Mouse (Mus musculus): ENCODE measurements around the gene Apobec4.

The Apobec4 gene

GRCm38 (mm10) chr1:152804907-152805306 lies 54.6 kb downstream of the Apobec4 start:
- no peak overlapping the region for H3K4me3 ChIP-seq (replicated peaks; ENCODE audit: low read length)
- H3K4me1 ChIP-seq (replicated peaks; ENCODE audit: low read depth, low read length): peaks cover 63% of the 10 kb centered on the region
- no peaks in the 10 kb centered on the region for H3K9me3 ChIP-seq (ENCODE audit: low read length)
- no peaks in the 10 kb centered on the region for H3K27me3 ChIP-seq (ENCODE audit: insufficient read depth, low read length)
- H3K36me3 ChIP-seq (ENCODE audit: insufficient read depth, low read length): no peaks in the 10 kb centered on the region
- TF ChIP-seq POU5F1 (IDR thresholded peaks at IDR 0.05; ENCODE audit: borderline replicate concordance, low read length) (no peak), NANOG (IDR thresholded peaks at IDR 0.05; ENCODE audit: borderline replicate concordance, low read length) (no peak), CTCF (conservative IDR thresholded peaks at IDR 0.05; ENCODE audit: low read length) (no peak)

Data from E14TG2a.4 (cell line).